Mouse (Mus musculus): ENCODE results near the gene Fbxl21.

DNA sequence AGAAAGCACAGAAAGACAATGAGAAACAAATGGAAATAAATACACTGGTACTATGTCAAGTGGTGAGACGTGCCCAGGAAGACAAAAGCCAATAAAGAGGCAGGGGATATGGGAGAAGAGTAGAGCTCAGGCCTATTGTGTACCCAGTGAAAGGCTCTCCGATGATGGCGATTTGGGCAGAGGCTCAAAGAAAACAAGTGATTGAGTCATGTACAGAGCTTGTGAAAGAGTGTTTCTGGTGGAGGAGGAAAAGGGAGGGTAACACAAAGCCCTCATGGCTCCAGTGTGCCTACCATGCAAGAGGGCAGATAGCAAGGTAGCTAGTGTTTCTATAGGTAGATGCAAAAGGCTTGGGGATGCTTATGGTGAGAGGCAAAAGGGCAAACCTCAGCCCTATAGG is 27.8 kb upstream of the Fbxl21 start:
- no peak for TF ChIP-seq FLI1 (IDR thresholded peaks at IDR 0.05; ENCODE audit: low read length)
- no peak for TF ChIP-seq GATA1 (IDR thresholded peaks at IDR 0.05; ENCODE audit: borderline replicate concordance, low read length)
